Mouse (Mus musculus) lung, postnatal 10 days (tissue): Measurements from ENCODE around the gene Mthfr.
A peak's percentile ranks its signal among the peaks of the same experiment; 100 is the strongest.

Experiments used
- DNase-seq: peaks from one replicate; pipeline ENCODE4 v3.0.0; 2021

Mthfr gene

GRCm38 (mm10) chr4:148065702-148066400 lies 27.0 kb downstream of the Mthfr start:
- DNase-seq = peak; percentile 61

- peak; percentile 38 for DNase-seq
Measured at GRCm38 (mm10) chr4:148066401-148066744, 27.5 kb downstream of the Mthfr start.

GRCm38 (mm10) chr4:148067346-148067745 lies 28.5 kb downstream of the Mthfr start:
- no peak for DNase-seq

GRCm38 (mm10) chr4:148069602-148070218 lies 30.8 kb downstream of the Mthfr start:
- DNase-seq = no peak

- no peak for DNase-seq
Measured at GRCm38 (mm10) chr4:148071508-148071907, 32.6 kb downstream of the Mthfr start.

GRCm38 (mm10) chr4:148074521-148075189 lies 35.8 kb downstream of the Mthfr start:
- peak; percentile 44 for DNase-seq

GRCm38 (mm10) chr4:148075259-148075658 lies 36.4 kb downstream of the Mthfr start:
- DNase-seq = peak; percentile 82

GRCm38 (mm10) chr4:148075881-148076280 lies 37.0 kb downstream of the Mthfr start:
- no peak for DNase-seq

GRCm38 (mm10) chr4:148079212-148079611 lies 40.3 kb downstream of the Mthfr start:
- DNase-seq = no peak

- no peak for DNase-seq
Measured at GRCm38 (mm10) chr4:148079944-148080596, 41.2 kb downstream of the Mthfr start.

GRCm38 (mm10) chr4:148080597-148080973 lies 41.7 kb downstream of the Mthfr start:
- no peak for DNase-seq

GRCm38 (mm10) chr4:148081201-148081600 lies 42.3 kb downstream of the Mthfr start:
- no peak for DNase-seq

- peak; percentile 83 for DNase-seq
Measured at GRCm38 (mm10) chr4:148082257-148083044, 43.6 kb downstream of the Mthfr start.

GRCm38 (mm10) chr4:148083176-148083899 lies 44.5 kb downstream of the Mthfr start:
- peak; percentile 70 for DNase-seq

- peak; percentile 79 for DNase-seq
Measured at GRCm38 (mm10) chr4:148084261-148084714, 45.4 kb downstream of the Mthfr start.

GRCm38 (mm10) chr4:148085131-148085906 lies 46.4 kb downstream of the Mthfr start:
- no peak for DNase-seq

GRCm38 (mm10) chr4:148085907-148086305 lies 47.0 kb downstream of the Mthfr start:
- no peak for DNase-seq

GRCm38 (mm10) chr4:148087091-148087906 lies 48.4 kb downstream of the Mthfr start:
- DNase-seq = peak; percentile 55

GRCm38 (mm10) chr4:148087907-148088527 lies 49.1 kb downstream of the Mthfr start, which contains the start of gene Agtrap:
Gene Agtrap (minus strand): TSS chr4:148088031.
- peak; percentile 97 for DNase-seq

- DNase-seq = no peak
Measured at GRCm38 (mm10) chr4:148089166-148089565, 50.3 kb downstream of the Mthfr start.
